Mouse (Mus musculus): ENCODE measurements around the gene Zfp612.

Gene Zfp612

GRCm38 (mm10) chr8:110134236-110134635, 54.7 kb downstream of the Zfp612 start:
- no peak for DNase-seq (ENCODE audit: low spot score in 2 of 2)

GRCm38 (mm10) chr8:110135515-110135914, 56.0 kb downstream of the Zfp612 start:
- DNase-seq (ENCODE audit: low spot score in 2 of 2), result no peak

- DNase-seq (ENCODE audit: low spot score in 2 of 2), result no peak
These were observed 60.6 kb downstream of the Zfp612 start for GRCm38 (mm10) chr8:110140156-110140555.

GRCm38 (mm10) chr8:110140770-110141169, 61.2 kb downstream of the Zfp612 start:
- no peak for DNase-seq (ENCODE audit: low spot score in 2 of 2)

All from frontal cortex, postnatal 25 days (tissue).